Mouse (Mus musculus): ENCODE data around the gene Gfra1.
A peak's percentile ranks its signal among the peaks of the same experiment; 100 is the strongest.

Gene Gfra1

GRCm38 (mm10) chr19:58251095-58251494 lies 204.6 kb downstream of the Gfra1 start:
- no peak for DNase-seq (ENCODE audit: low spot score)

- DNase-seq (ENCODE audit: low spot score), result no peak
Observed at GRCm38 (mm10) chr19:58250237-58250636, 205.5 kb downstream of the Gfra1 start.

GRCm38 (mm10) chr19:58244148-58244547 lies 211.6 kb downstream of the Gfra1 start:
- DNase-seq (ENCODE audit: low spot score), result peak; percentile 4

- DNase-seq (ENCODE audit: low spot score), result no peak
Observed at GRCm38 (mm10) chr19:58243604-58244003, 212.1 kb downstream of the Gfra1 start.

- no peak for DNase-seq (ENCODE audit: low spot score)
Observed at GRCm38 (mm10) chr19:58238325-58238724, 217.4 kb downstream of the Gfra1 start.

- DNase-seq (ENCODE audit: low spot score), result no peak
Observed at GRCm38 (mm10) chr19:58227725-58228124, 228.0 kb downstream of the Gfra1 start.

- DNase-seq (ENCODE audit: low spot score), result no peak
Observed at GRCm38 (mm10) chr19:58226882-58227281, 228.8 kb downstream of the Gfra1 start.

- DNase-seq (ENCODE audit: low spot score), result no peak
Observed at GRCm38 (mm10) chr19:58220061-58220831, 235.5 kb downstream of the Gfra1 start.

- DNase-seq (ENCODE audit: low spot score), result no peak
Observed at GRCm38 (mm10) chr19:58217591-58217990, 238.1 kb downstream of the Gfra1 start.

- no peak for DNase-seq (ENCODE audit: low spot score)
Observed at GRCm38 (mm10) chr19:58206496-58207044, 249.1 kb downstream of the Gfra1 start.

- no peak for DNase-seq (ENCODE audit: low spot score)
Observed at GRCm38 (mm10) chr19:58205470-58205869, 250.2 kb downstream of the Gfra1 start.

- no peak for DNase-seq (ENCODE audit: low spot score)
Observed at GRCm38 (mm10) chr19:58202627-58203026, 253.1 kb downstream of the Gfra1 start.

- DNase-seq (ENCODE audit: low spot score), result no peak
Observed at GRCm38 (mm10) chr19:58199679-58200078, 256.0 kb downstream of the Gfra1 start.

- peak; percentile 15 for DNase-seq (ENCODE audit: low spot score)
Observed at GRCm38 (mm10) chr19:58193733-58194456, 261.8 kb downstream of the Gfra1 start.

GRCm38 (mm10) chr19:58190947-58191346 lies 264.8 kb downstream of the Gfra1 start:
- DNase-seq (ENCODE audit: low spot score), result no peak

- no peak for DNase-seq (ENCODE audit: low spot score)
Observed at GRCm38 (mm10) chr19:58186558-58186957, 269.2 kb downstream of the Gfra1 start.

Measured in yolk sac, embryonic 10.5 days (tissue).